ENCODE assay signal across 8 mouse cellular contexts in the genomic region with DNA sequence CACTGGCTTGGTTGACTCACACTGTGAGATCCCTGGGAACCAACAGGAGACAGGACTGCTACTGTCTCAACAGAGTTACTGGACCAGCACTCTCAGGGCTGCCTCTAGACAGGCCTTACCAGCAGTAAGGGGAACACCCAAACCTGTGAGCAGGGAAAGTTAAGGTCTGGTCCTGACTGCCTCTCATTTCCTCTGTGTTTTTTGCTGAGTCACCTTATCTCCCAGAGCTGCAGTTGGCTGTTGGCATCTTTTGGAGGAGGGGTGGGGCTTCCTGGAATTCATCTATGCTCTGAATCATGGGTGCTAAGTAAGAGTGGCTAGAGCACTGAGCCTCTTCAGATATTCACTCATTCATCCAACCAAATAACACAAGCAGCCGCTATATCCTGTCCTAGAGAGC. TPM values are rescaled to one million over a fixed set of nuclear protein-coding genes. Genes with fewer than 3 reads are reported as not detected.
DNase-seq lines count a peak whose midpoint lies in the region; TF ChIP-seq lines count a peak whose summit lies in the region.

No protein-coding gene starts in this region.

- H3K9ac ChIP-seq in CH12.LX (ENCODE audit: insufficient read depth, low read depth): no peak overlapping the region

- in situ Hi-C loops in CH12.LX (cut with MboI; ENCODE audit: low pct_ligation_motif_present, low pct_unique_long_range_greater_than_20kb, low sequenced_read_pairs): no loop called here

- no peak for TF ChIP-seq RAD21 in CH12.LX (IDR thresholded peaks at IDR 0.05; ENCODE audit: low read depth, low read length)

- H3K27me3 ChIP-seq in CH12.LX (replicated peaks): peaks cover 6% of the 10 kb centered on the region

- dilution Hi-C loops in CH12.LX (cut with MboI; ENCODE audit: extremely low pct_ligation_motif_present, extremely low pct_unique_long_range_greater_than_20kb, low sequenced_read_pairs): no loop called here

- TF ChIP-seq POLR2A in CH12.LX (IDR thresholded peaks at IDR 0.05; ENCODE audit: low read depth, low read length): no peak

- H3K36me3 ChIP-seq in CH12.LX (replicated peaks in 1 of 2; ENCODE audit: control insufficient read depth in 1 of 2, insufficient read depth in 1 of 2, low read length in 1 of 2): no peaks in the 10 kb centered on the region

- no peak for TF ChIP-seq EP300 in CH12.LX (IDR thresholded peaks at IDR 0.05; ENCODE audit: low read length)

- H3K27ac ChIP-seq in CH12.LX (ENCODE audit: insufficient read depth, low read depth): peak overlapping the region; percentile 17; the same call in 1 of the 2 replicates

- peaks cover 39 to 73% of the 10 kb centered on the region in 2 experiments for H3K4me1 ChIP-seq in CH12.LX (ENCODE audit: control insufficient read depth in 1 of 2, insufficient read depth in 2 of 2)

- peak; percentile 59 for DNase-seq in kidney, adult 9 months
- no peak for DNase-seq in kidney, adult 11 months
- DNase-seq in CH12.LX (ENCODE audit: extremely low read depth): peak; percentile 74
- DNase-seq in brain, adult 2 months (ENCODE audit: low read depth, low spot score): peak; percentile 84
- DNase-seq in heart, postnatal 10 days: peak; percentile 72 to 73
- DNase-seq in lung, postnatal 10 days: peak; percentile 84
- no peak for DNase-seq in cerebellum, adult 8-10 months
- no peak for DNase-seq in ovary, postnatal 10 days (ENCODE audit: low spot score)

- H3K4me2 ChIP-seq in CH12.LX (ENCODE audit: insufficient read depth, low read depth, poor library complexity, severe bottlenecking): peak overlapping the region; percentile 26; the same call in 1 of the 2 replicates

- intact Hi-C loops in heart, postnatal 10 days (cut with DNase I): no loop called here

- no peaks in the 10 kb centered on the region for H3K79me2 ChIP-seq in CH12.LX (replicated peaks; ENCODE audit: control insufficient read depth, extremely low read depth, insufficient read depth, poor library complexity, severe bottlenecking)

- H3K4me3 ChIP-seq in CH12.LX (replicated peaks in 1 of 3; ENCODE audit: low read depth in 2 of 3, low read length in 2 of 3, poor library complexity in 1 of 3): no peak overlapping the region

- no peaks in the 10 kb centered on the region for H3K9me3 ChIP-seq in CH12.LX (replicated peaks; ENCODE audit: low read length)

- no peak for TF ChIP-seq CTCF in CH12.LX (conservative IDR thresholded peaks at IDR 0.05 in 1 of 2, IDR thresholded peaks at IDR 0.05 in 1 of 2; ENCODE audit: low read depth in 2 of 2, low read length in 2 of 2)

TF ChIP-seq in CH12.LX, 34 proteins besides CTCF, POLR2A, EP300 and RAD21:
- TF ChIP-seq MAX (IDR thresholded peaks at IDR 0.05; ENCODE audit: low read length) (no peak), PAX5 (IDR thresholded peaks at IDR 0.05; ENCODE audit: low read length) (no peak), ZMIZ1 (IDR thresholded peaks at IDR 0.05; ENCODE audit: low read depth, low read length) (no peak), ETS1 (conservative IDR thresholded peaks at IDR 0.05; ENCODE audit: low read depth, low read length) (peak; percentile 38; the same call in 1 of the 2 replicates), SMC3 (IDR thresholded peaks at IDR 0.05; ENCODE audit: low read depth, low read length) (no peak), NRF1 (IDR thresholded peaks at IDR 0.05; ENCODE audit: low read depth, low read length) (0 out of 2 replicates have a peak, but pooled peaks have one; percentile 9), UBTF (IDR thresholded peaks at IDR 0.05; ENCODE audit: low read depth, low read length) (no peak), IRF4 (IDR thresholded peaks at IDR 0.05; ENCODE audit: low read depth, low read length) (peak; percentile 23; the same call in 1 of the 2 replicates), ELF1 (IDR thresholded peaks at IDR 0.05; ENCODE audit: low read depth, low read length) (no peak), MEF2A (IDR thresholded peaks at IDR 0.05; ENCODE audit: borderline replicate concordance, low read depth, low read length) (0 out of 2 replicates have a peak, but pooled peaks have one; percentile 13), TCF12 (IDR thresholded peaks at IDR 0.05; ENCODE audit: low read depth, low read length) (no peak), MAFK (IDR thresholded peaks at IDR 0.05; ENCODE audit: insufficient replicate concordance, low read length) (peak; percentile 98)

RNA-seq across cellular contexts. Expression of a gene that starts 4.0 kb away (rescaled TPM):
- total RNA-seq in CH12.LX (2012; rRNA removed) (0.29 and 0.42 TPM in 2 replicates), CH12.LX (2014; rRNA removed) (0.05 and 0.11 TPM in 2 replicates)
- 0.45 and 0.73 TPM in 2 replicates for polyA plus RNA-seq in CH12.LX (2012; ENCODE audit: insufficient read length, low read depth)
- total RNA-seq in heart, postnatal 10 days (2021): 10 to 100 TPM; 13.5 to 15.3 TPM

RNA-seq across cellular contexts. Expression of a gene that starts 44.7 kb away (rescaled TPM):
- total RNA-seq in CH12.LX (2012; rRNA removed): not detected in 2 replicates
- total RNA-seq in CH12.LX (2014; rRNA removed): not detected in 2 replicates
- polyA plus RNA-seq in CH12.LX (2012; ENCODE audit: insufficient read length, low read depth): 0.07 and 0.08 TPM in 2 replicates
- total RNA-seq in heart, postnatal 10 days (2021): 1 to 10 TPM in 1 of 2 experiments, under 1 TPM in 1; 0.64 to 1.7 TPM

Comparison
In these comparisons a context has a peak if more than half of its experiments do, and no peak if none do; other contexts are left out.
1. DNase-seq: peak in kidney, adult 9 months (single experiment), CH12.LX (single experiment), brain, adult 2 months (single experiment), heart, postnatal 10 days (2 of 2) and lung, postnatal 10 days (single experiment); none in kidney, adult 11 months (single experiment), cerebellum, adult 8-10 months (single experiment) and ovary, postnatal 10 days (single experiment).
2. RNA of a gene that starts 4.0 kb away (total RNA-seq): 13.5 to 15.3 TPM in heart, postnatal 10 days; 0.05 to 0.42 TPM in CH12.LX; every median in the first group is over 10 times any median in the second.